Mouse (Mus musculus): Measurements from ENCODE around the gene Smarcb1.

The Smarcb1 gene

GRCm38 (mm10) chr10:75856155-75856907, 65.1 kb downstream of the Smarcb1 start:
- no peak for DNase-seq (ENCODE audit: low read depth)

- no peak for DNase-seq (ENCODE audit: low read depth)
These were observed 65.9 kb downstream of the Smarcb1 start for GRCm38 (mm10) chr10:75855416-75855981.

GRCm38 (mm10) chr10:75854791-75855190, 66.6 kb downstream of the Smarcb1 start:
- DNase-seq (ENCODE audit: low read depth) = no peak

- DNase-seq (ENCODE audit: low read depth) = peak; percentile 32
These were observed 67.3 kb downstream of the Smarcb1 start for GRCm38 (mm10) chr10:75854096-75854495.

- DNase-seq (ENCODE audit: low read depth) = peak; percentile 88
These were observed 68.0 kb downstream of the Smarcb1 start for GRCm38 (mm10) chr10:75853452-75853851.

- no peak for DNase-seq (ENCODE audit: low read depth)
These were observed 68.8 kb downstream of the Smarcb1 start for GRCm38 (mm10) chr10:75852539-75853125.

- DNase-seq (ENCODE audit: low read depth) = no peak
These were observed 69.7 kb downstream of the Smarcb1 start for GRCm38 (mm10) chr10:75851681-75852080.

GRCm38 (mm10) chr10:75851076-75851475, 70.3 kb downstream of the Smarcb1 start:
- no peak for DNase-seq (ENCODE audit: low read depth)

- DNase-seq (ENCODE audit: low read depth) = no peak
These were observed 73.0 kb downstream of the Smarcb1 start for GRCm38 (mm10) chr10:75848382-75848781.

Data from 416B (cell line).